Mouse (Mus musculus) brain, embryonic 14.5 days (tissue): ENCODE results near the gene Slc25a36.

ENCODE experiments used
- CTCF ChIP-seq: fragments of 200-500 bp; IDR thresholded peaks from 2 replicates; pipeline ENCODE4 v1.5.1; 2012; ENCODE audit warnings: inconsistent platforms, mild to moderate bottlenecking, moderate library complexity, borderline replicate concordance; ENCODE audit not compliant: insufficient read depth, insufficient read length; ENCODE audit errors: extremely low read depth
- POLR2A ChIP-seq: fragments of 200-500 bp; IDR thresholded peaks from 2 replicates; pipeline ENCODE4 v1.6.1; 2012; ENCODE audit warnings: mild to moderate bottlenecking, inconsistent platforms, borderline replicate concordance; ENCODE audit not compliant: poor library complexity, insufficient read depth, insufficient read length, severe bottlenecking; ENCODE audit errors: extremely low read depth

- TF ChIP-seq POLR2A (no peak), CTCF (no peak)
Measured at GRCm38 (mm10) chr9:97106481-97107160, 4.3 kb downstream of the Slc25a36 start.
